Mouse (Mus musculus) embryo, embryonic 11.5 days (tissue): ENCODE results near the gene Olfr578.

Source experiments
- DNase-seq: peaks from one replicate; pipeline ENCODE4 v3.0.0-alpha.2; 2012; ENCODE audit warnings: low read depth, low spot score

The Olfr578 gene

GRCm38 (mm10) chr7:102989224-102989623, at the start of gene Olfr578:
TSS of gene Olfr578 (minus strand) at chr7:102989324.
- no peak for DNase-seq

GRCm38 (mm10) chr7:103037724-103038123, 48.6 kb upstream of the Olfr578 start, which contains the start of gene Olfr582:
TSS of gene Olfr582 (plus strand) at chr7:103038024.
- DNase-seq: no peak

- DNase-seq: no peak
These were observed 13.3 kb downstream of the Olfr578 start, which contains the start of gene Olfr577 for GRCm38 (mm10) chr7:102975843-102976242. TSS of gene Olfr577 (minus strand) at chr7:102975943.

- no peak for DNase-seq
These were observed 14.7 kb downstream of the Olfr578 start for GRCm38 (mm10) chr7:102974399-102974798.

GRCm38 (mm10) chr7:102962360-102962759, 26.8 kb downstream of the Olfr578 start, which contains the start of gene Olfr576:
TSS of gene Olfr576 (plus strand) at chr7:102962660.
- DNase-seq: no peak

GRCm38 (mm10) chr7:102958593-102958992, 30.5 kb downstream of the Olfr578 start, which contains the start of gene Olfr575:
TSS of gene Olfr575 (minus strand) at chr7:102958775.
- no peak for DNase-seq

- DNase-seq: no peak
These were observed 31.0 kb downstream of the Olfr578 start for GRCm38 (mm10) chr7:102958137-102958536.

- DNase-seq: no peak
These were observed 38.4 kb downstream of the Olfr578 start for GRCm38 (mm10) chr7:102950732-102951131.

GRCm38 (mm10) chr7:102948167-102948566, 41.0 kb downstream of the Olfr578 start, which contains the start of gene Olfr574:
TSS of gene Olfr574 (plus strand) at chr7:102948467.
- no peak for DNase-seq

GRCm38 (mm10) chr7:102943417-102943816, 45.7 kb downstream of the Olfr578 start:
- no peak for DNase-seq

GRCm38 (mm10) chr7:102942475-102942874, 46.6 kb downstream of the Olfr578 start, which contains the start of gene Olfr573-ps1:
TSS of gene Olfr573-ps1 (minus strand) at chr7:102942575.
- DNase-seq: no peak
